Mouse (Mus musculus) midbrain, embryonic 15.5 days (tissue): ENCODE measurements around the gene Dirc2. TPM values are rescaled to one million over a fixed set of nuclear protein-coding genes. Genes with fewer than 3 reads are reported as not detected.

ENCODE experiments used
- ATAC-seq: fragments of 200-750 bp; cut with Nextera tagmentation; replicated peaks from 2 replicates; pipeline ENCODE4 v1.8.0; 2017; ENCODE audit warnings: moderate TSS enrichment
- H3K27ac ChIP-seq: fragments of 300-500 bp; sonication (generic); 2 replicates; pipeline ENCODE4 v1.5.1; 2015; ENCODE audit warnings: mild to moderate bottlenecking, inconsistent platforms
- H3K27me3 ChIP-seq: fragments of 300-500 bp; sonication (generic); replicated peaks from 2 replicates; pipeline ENCODE4 v1.6.1; 2015; ENCODE audit warnings: inconsistent platforms
- H3K36me3 ChIP-seq: fragments of 300-500 bp; sonication (generic); replicated peaks from 2 replicates; pipeline ENCODE4 v1.6.1; 2015; ENCODE audit warnings: inconsistent platforms
- H3K4me1 ChIP-seq: fragments of 300-500 bp; sonication (generic); 2 replicates; pipeline ENCODE4 v1.6.1; 2015; ENCODE audit warnings: inconsistent platforms
- H3K4me2 ChIP-seq: fragments of 300-500 bp; sonication (generic); 2 replicates; pipeline ENCODE4 v1.6.1; 2015; ENCODE audit warnings: inconsistent platforms, mild to moderate bottlenecking, moderate library complexity
- H3K4me3 ChIP-seq: fragments of 300-500 bp; sonication (generic); 2 replicates; pipeline ENCODE4 v1.5.1; 2015; ENCODE audit warnings: mild to moderate bottlenecking, inconsistent platforms
- H3K9ac ChIP-seq: fragments of 300-500 bp; sonication (generic); 2 replicates; pipeline ENCODE4 v1.6.1; 2015; ENCODE audit warnings: mild to moderate bottlenecking, inconsistent platforms
- H3K9me3 ChIP-seq: fragments of 300-500 bp; sonication (generic); 2 replicates; pipeline ENCODE4 v1.6.1; 2016; ENCODE audit warnings: inconsistent platforms
- WGBS: fragments of 180-500 bp; shearing (Covaris S2); methylation state at CpG from one replicate; pipeline ENCODE4 v1.1.7; 2015; ENCODE audit warnings: mixed read lengths; 5-methylcytosine and 5-hydroxymethylcytosine counted together
- polyA plus RNA-seq: library from polyadenylated mRNA; unstranded; fragments of >200 nt; fragmentation: Nextera tagmentation; extraction: Ambion mirVana; gene quantifications from 2 replicates; pipeline ENCODE4 v1.2.1, GENCODE M21; 2015

Dirc2 gene
- polyA plus RNA-seq, 1 experiment from 2014 or later = 31.4 TPM

DNA sequence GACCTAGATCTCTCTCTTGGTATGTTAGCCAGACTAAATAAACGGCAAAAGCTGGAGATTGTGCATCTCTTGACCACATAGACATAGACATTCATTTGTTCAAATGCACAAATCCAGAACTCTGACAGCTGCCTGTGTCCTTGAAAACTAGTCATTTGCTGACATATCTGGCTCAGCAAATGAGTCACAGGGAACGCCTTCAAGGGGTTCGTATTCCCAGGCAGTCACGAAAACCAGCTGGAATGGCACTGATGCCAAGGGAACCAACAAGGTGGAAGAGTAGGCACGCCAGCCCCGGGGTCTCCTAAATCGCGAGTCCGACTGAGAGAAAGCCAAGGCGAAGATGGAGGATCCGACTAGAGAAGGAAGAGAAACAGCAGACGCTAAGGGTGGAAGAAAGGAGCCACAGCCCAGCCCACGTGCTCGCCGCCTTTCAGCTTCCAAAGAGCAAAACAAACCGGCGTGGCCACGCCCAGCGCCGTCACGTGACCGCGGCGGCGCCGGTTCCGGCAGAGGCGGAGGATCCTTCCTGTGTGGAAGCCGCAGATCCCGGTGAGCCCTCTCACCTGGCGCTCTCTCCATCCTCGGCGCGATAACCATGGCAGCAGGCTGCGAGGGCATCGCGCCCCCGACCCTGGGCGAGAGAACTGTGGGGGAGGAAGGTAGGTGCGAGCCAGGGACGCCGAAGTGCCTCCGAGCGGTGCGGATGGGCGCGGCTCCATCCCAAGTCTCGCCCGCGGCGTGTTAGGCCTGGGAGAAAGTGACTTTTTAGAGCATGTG is 912 bp upstream of the Dirc2 start, which contains the start of gene Hspbap1:
Gene Hspbap1 (plus strand): TSS at position 498 of the 780 bp plus-strand sequence.
- Histone ChIP-seq H3K4me1 (peaks cover 41% of the 10 kb centered on the region), H3K27ac (peak within 1 kb of the TSS; percentile 74), H3K9me3 (no peaks in the 10 kb centered on the region), H3K36me3 (no peaks in the 10 kb centered on the region), H3K9ac (peak within 1 kb of the TSS; percentile 94), H3K4me2 (peak within 1 kb of the TSS; percentile 97), H3K4me3 (peak within 1 kb of the TSS; percentile 89), H3K27me3 (no peaks in the 10 kb centered on the region)
- peak; percentile 82 for ATAC-seq
- under 1% methylated on average over 51 of the region's 51 CpGs for WGBS

DNA sequence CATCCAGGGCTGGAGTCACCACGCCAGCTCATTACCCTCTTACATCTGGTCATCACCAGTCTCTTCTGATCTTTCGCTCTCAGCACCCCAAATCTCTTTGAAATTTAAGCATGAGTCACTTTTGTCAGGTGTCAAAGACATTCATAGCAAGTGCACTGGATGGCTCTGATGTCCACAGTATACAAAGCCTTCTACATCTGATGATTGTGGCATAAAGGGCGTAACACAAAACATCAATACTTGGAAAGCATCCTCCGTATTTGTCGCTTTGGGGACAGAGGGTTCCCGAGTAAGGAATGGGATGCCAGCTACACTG is 729 bp downstream of the Dirc2 start:
- Histone ChIP-seq H3K27ac (peak overlapping the region; percentile 71; the same call in 1 of the 2 replicates), H3K9me3 (no peaks in the 10 kb centered on the region), H3K4me2 (peak overlapping the region; percentile 97), H3K9ac (peak overlapping the region; percentile 94), H3K27me3 (no peaks in the 10 kb centered on the region), H3K36me3 (no peaks in the 10 kb centered on the region), H3K4me1 (peaks cover 41% of the 10 kb centered on the region), H3K4me3 (peak overlapping the region; percentile 89)
- ATAC-seq = no peak
- 22% methylated on average over 6 of the region's 6 CpGs for WGBS

DNA sequence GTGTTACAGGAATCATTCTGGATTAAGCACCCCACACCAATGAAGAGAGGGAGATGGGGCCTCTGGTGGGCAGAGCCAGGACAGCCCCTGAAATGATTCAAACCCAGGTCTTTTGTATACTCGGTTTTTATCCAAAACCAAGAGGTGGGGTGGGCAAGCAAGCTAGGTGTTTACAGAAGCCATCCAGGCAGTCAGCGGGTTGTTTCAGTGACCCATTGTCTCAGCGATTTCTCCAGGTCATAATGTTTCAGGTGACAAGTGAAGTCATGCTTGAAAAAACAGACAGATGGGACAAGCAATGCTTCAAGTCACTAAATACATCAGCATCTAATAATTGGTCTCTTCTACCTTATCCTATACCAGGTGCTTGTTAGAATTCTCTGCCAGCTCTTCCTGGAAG is 2.8 kb downstream of the Dirc2 start:
- Histone ChIP-seq H3K36me3 (no peaks in the 10 kb centered on the region), H3K27ac (no peak overlapping the region), H3K9me3 (no peaks in the 10 kb centered on the region), H3K4me3 (no peak overlapping the region), H3K4me1 (peaks cover 36% of the 10 kb centered on the region), H3K4me2 (no peak overlapping the region), H3K9ac (no peak overlapping the region), H3K27me3 (no peaks in the 10 kb centered on the region)
- WGBS = 76% methylated on average over 3 of the region's 3 CpGs
- ATAC-seq = no peak

DNA sequence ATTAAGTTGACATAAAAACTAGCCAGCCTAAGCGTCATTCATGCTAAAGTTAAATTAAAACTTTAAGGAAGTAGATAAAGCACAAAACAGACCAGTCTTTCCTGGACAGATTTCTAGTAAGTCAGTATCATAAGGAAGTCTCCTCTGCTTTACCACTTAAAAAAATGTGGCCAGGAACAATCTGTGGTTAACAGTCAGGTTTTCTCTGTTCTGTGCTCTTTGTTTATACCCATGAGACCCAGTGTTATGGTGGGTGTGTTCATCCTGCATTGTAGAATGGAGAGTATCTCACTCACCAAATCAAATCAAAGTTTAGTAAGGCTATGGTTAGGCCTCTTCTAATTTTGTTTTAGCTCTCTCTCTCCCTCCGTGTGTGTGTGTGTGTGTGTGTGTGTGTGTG is 3.7 kb downstream of the Dirc2 start:
- no peak for ATAC-seq
- Histone ChIP-seq H3K9ac (no peak overlapping the region), H3K27me3 (no peaks in the 10 kb centered on the region), H3K27ac (no peak overlapping the region), H3K9me3 (no peaks in the 10 kb centered on the region), H3K36me3 (no peaks in the 10 kb centered on the region), H3K4me3 (no peak overlapping the region), H3K4me1 (peaks cover 28% of the 10 kb centered on the region), H3K4me2 (no peak overlapping the region)
- WGBS = 86% methylated on average over 2 of the region's 2 CpGs

DNA sequence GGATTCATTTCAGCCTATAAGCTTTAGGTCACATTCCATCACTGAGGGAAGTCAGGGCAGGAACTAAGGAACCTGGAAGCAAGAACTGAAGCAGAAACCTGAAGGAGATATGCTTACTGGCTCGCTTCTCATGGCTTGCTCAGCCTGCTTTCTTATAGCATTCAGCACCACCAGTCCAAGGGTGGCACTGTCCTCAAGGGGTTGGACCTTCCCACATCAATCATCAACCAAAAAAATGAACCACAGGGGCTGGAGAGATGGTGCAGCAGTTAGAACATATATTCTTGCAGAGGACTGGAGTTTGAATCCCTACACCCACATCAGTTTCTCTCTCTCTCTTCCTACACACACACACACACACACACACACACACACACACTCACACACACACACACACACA is 4.2 kb downstream of the Dirc2 start:
- no peak overlapping the region for H3K27ac ChIP-seq
- H3K9ac ChIP-seq = no peak overlapping the region
- ATAC-seq = no peak

DNA sequence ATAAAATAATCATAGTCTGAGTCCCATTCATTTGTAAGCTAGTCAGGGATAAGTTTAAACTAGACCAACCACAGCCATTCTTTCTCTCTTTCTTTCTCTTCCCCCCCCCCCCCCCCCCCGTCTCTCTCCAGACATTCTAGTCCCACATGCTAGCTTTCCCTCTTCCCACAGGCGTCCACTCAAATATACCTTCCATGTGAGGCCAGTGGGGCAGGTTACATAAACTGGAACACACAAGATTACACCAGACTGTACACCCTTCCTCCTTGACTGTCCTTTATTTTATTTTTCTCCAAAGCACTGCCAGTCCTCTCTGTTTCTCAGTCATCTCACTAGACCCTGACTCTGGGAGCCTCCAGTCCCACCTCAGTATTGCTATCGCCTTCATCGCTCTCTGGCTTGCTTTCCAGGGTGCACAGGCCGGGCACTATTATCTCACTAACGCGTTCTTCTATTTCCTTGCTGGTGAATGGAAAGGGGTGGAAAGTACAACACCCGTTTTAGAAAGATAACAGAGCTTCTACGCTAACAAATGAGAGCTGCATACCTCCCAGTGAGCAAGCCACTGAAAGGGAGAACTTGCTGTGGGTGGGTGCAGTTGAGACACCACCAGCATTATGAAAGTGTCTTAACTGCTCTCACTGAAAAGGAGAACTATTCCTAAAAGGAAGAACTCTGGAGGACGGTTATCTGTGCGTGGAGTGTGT is 5.4 kb downstream of the Dirc2 start:
- peaks cover 20% of the 10 kb centered on the region for H3K4me1 ChIP-seq
- no peak for ATAC-seq
- H3K9me3 ChIP-seq = no peaks in the 10 kb centered on the region
- H3K4me2 ChIP-seq = no peak overlapping the region
- H3K9ac ChIP-seq = no peak overlapping the region
- no peaks in the 10 kb centered on the region for H3K27me3 ChIP-seq
- 79% methylated on average over 11 of the region's 11 CpGs for WGBS
- H3K4me3 ChIP-seq = no peak overlapping the region
- H3K27ac ChIP-seq = no peak overlapping the region
- no peaks in the 10 kb centered on the region for H3K36me3 ChIP-seq

More for the DNA sequence above, 4.2 kb downstream of the Dirc2 start:
- H3K9me3 ChIP-seq = no peaks in the 10 kb centered on the region
- H3K36me3 ChIP-seq = no peaks in the 10 kb centered on the region
- no peaks in the 10 kb centered on the region for H3K27me3 ChIP-seq
- peaks cover 27% of the 10 kb centered on the region for H3K4me1 ChIP-seq
- 91% methylated on average over 1 of the region's 1 CpGs for WGBS
- H3K4me2 ChIP-seq = no peak overlapping the region
- no peak overlapping the region for H3K4me3 ChIP-seq

DNA sequence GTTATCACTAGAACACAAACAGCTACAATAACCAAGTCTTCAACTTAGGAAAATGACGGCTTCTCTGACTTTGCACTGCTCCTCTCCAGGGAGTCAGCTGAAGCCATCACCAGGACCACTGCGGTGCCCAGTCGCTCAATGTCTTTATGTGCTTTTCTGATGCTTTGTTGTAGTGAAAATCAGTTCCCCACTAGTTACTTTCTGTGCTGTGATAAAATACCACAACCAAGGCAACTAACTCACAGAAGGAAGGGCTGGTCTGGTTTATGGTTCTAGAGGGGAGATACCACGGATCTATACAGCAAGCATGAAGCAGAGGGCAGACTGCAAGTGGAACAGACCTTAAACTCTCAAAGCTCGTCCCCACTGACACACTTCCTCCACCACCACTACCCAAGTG is 9.8 kb downstream of the Dirc2 start:
- Histone ChIP-seq H3K27ac (no peak overlapping the region), H3K9me3 (no peaks in the 10 kb centered on the region), H3K4me1 (peaks cover 6% of the 10 kb centered on the region; the same call in 1 of the 2 replicates), H3K27me3 (no peaks in the 10 kb centered on the region), H3K36me3 (no peaks in the 10 kb centered on the region), H3K9ac (no peak overlapping the region), H3K4me3 (no peak overlapping the region), H3K4me2 (no peak overlapping the region)
- no peak for ATAC-seq
- 83% methylated on average over 5 of the region's 5 CpGs for WGBS

DNA sequence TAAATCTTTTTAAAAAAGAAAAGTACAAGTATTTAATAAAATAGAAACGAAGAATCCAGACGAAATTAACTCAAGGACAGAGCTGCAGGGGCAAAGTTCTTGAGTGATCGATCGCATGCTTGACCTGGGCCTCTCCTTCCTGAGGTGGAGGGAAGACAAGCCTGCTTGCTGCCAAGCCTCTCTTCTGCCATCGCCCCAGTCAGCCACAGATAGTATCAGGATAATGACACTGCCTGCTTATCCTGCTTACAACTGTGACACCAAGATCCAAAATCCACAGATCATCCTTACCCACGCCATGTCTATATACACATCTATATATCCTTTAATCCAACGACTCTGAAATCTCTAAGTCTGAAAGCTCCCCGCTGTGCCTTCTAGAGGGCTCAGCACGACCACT is 12.5 kb downstream of the Dirc2 start:
- Histone ChIP-seq H3K9ac (no peak overlapping the region), H3K27me3 (no peaks in the 10 kb centered on the region), H3K27ac (no peak overlapping the region), H3K4me3 (no peak overlapping the region), H3K36me3 (no peaks in the 10 kb centered on the region), H3K9me3 (no peaks in the 10 kb centered on the region), H3K4me2 (no peak overlapping the region), H3K4me1 (peaks cover 9% of the 10 kb centered on the region)
- 84% methylated on average over 9 of the region's 9 CpGs for WGBS
- ATAC-seq = no peak

DNA sequence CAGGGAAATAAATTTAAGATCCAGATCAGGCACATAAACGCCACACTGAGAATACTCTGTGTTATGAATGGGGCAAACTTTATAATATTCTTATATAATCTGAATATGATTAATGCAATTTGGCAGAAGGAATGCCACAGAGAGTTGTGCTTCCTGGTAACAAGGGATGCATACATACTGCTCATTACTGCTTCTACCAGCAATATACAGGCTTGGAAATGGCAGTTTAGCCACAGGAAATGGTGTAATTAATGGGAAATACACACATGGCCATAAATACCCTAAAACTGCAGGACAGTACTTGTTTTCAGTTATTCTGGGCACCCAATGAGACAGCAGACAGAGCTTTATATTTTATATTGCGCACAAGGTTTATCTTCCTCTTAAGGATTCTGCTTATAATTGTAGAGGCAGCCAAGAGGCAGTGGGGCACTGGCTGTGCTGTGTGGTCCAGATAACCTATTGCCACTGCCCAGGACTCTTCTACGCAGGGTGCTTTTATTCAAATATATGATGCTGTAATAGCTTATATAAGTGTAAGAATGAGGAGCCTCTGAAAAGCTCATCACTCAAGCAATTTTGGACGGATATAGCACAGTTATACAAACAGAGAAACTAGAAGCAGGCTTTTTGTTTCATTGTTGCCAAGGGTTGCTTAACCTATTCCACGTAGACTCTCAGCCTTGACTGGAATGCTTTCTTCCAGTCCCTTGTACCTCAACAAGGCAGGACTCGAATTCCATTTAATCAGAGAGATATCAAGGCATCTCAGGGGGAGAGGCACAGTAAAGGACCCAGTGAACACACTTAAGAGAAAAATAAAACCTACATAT is 13.4 kb downstream of the Dirc2 start:
- Histone ChIP-seq H3K9ac (no peak overlapping the region), H3K4me2 (no peak overlapping the region), H3K9me3 (no peaks in the 10 kb centered on the region), H3K36me3 (no peaks in the 10 kb centered on the region), H3K4me1 (peaks cover 9% of the 10 kb centered on the region), H3K4me3 (no peak overlapping the region), H3K27ac (no peak overlapping the region), H3K27me3 (no peaks in the 10 kb centered on the region)
- WGBS = 72% methylated on average over 6 of the region's 6 CpGs
- no peak for ATAC-seq

DNA sequence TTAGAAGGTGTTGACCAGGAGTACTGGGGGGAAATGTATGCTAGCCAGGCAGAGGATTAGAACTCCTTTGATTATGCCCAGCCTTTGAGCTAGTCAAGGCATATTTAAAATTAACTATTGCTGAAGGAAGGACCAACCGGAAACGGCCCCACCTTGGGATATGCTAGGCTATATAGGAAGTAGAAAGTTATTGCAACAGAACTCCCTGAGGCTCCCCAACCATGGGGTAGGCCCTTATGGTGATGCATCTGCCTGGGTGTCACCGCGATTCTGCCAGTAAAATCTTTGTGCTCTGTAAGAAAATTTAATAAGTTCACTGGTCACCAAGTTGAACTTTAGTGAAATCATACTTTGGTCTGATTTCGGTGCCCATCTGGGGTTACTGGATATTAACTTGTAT is 15.2 kb downstream of the Dirc2 start:
- no peak overlapping the region for H3K9ac ChIP-seq
- no peak for ATAC-seq
- no peak overlapping the region for H3K4me2 ChIP-seq
- no peaks in the 10 kb centered on the region for H3K9me3 ChIP-seq
- H3K27me3 ChIP-seq = no peaks in the 10 kb centered on the region
- H3K4me3 ChIP-seq = no peak overlapping the region
- H3K36me3 ChIP-seq = no peaks in the 10 kb centered on the region
- peaks cover 9% of the 10 kb centered on the region for H3K4me1 ChIP-seq
- H3K27ac ChIP-seq = no peak overlapping the region
- 91% methylated on average over 5 of the region's 5 CpGs for WGBS

DNA sequence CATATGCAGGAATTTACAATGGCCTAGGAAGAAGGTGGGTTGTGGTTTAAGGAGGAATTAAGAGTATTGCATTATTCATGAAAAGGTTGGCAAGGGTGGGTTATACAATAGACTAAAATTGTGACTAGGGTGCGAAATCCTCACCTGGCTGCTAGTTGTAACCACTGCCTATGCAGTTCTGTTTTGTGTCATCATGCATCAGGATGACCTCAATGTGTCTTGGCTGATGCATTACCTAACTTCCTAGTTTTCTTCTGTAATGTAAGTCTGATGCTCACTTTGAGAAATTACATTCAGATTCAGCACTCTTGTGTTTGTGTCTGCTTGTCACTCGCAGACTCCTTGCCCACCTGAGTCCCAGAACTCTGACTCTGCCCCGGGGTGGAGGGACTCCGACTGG is 17.3 kb downstream of the Dirc2 start:
- no peak for ATAC-seq
- Histone ChIP-seq H3K27me3 (no peaks in the 10 kb centered on the region), H3K36me3 (no peaks in the 10 kb centered on the region), H3K9ac (no peak overlapping the region), H3K4me2 (no peak overlapping the region), H3K4me3 (no peak overlapping the region), H3K27ac (no peak overlapping the region), H3K9me3 (no peaks in the 10 kb centered on the region), H3K4me1 (peaks cover 9% of the 10 kb centered on the region)
- 86% methylated on average over 4 of the region's 4 CpGs for WGBS

DNA sequence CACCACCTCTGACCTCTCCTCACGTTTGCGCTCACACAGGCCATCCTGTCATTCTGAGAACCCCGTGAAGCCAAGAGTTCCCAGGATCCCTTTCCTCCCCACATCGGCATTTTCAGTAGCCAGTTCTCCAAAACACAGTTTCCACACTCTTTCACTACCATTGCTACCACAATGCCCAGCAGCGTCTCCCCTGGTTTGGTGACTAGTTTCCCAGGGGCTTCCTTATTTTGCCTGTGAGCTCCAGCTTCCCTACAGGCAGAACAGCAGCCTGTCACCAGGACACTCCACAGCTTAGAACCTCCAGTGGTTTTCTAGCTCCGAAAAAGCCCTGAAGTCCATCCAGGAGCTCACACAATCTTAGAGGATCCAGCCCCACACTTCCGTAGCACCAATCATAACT is 19.8 kb downstream of the Dirc2 start:
- no peak for ATAC-seq
- Histone ChIP-seq H3K4me3 (no peak overlapping the region), H3K4me2 (no peak overlapping the region), H3K27me3 (no peaks in the 10 kb centered on the region), H3K9ac (no peak overlapping the region), H3K36me3 (no peaks in the 10 kb centered on the region), H3K27ac (no peak overlapping the region), H3K9me3 (no peaks in the 10 kb centered on the region), H3K4me1 (peaks cover 2% of the 10 kb centered on the region; the same call in 1 of the 2 replicates)
- 81% methylated on average over 7 of the region's 7 CpGs for WGBS
